Mouse (Mus musculus) spleen, adult 2 months (tissue): ENCODE data around the gene Gpr85.

Experiments
- CTCF ChIP-seq: fragments of 200-500 bp; IDR thresholded peaks from 2 replicates; pipeline ENCODE4 v1.5.1; 2011; ENCODE audit warnings: mild to moderate bottlenecking, inconsistent platforms; ENCODE audit not compliant: insufficient read depth, insufficient read length, insufficient replicate concordance; ENCODE audit errors: extremely low read depth
- POLR2A ChIP-seq: fragments of 200-500 bp; IDR thresholded peaks from 2 replicates; pipeline ENCODE4 v1.6.1; 2011; ENCODE audit warnings: low read depth, low read length, inconsistent platforms

- TF ChIP-seq POLR2A (no peak), CTCF (no peak)
Observed at GRCm38 (mm10) chr6:13871625-13871958, 31.9 kb upstream of the Gpr85 start.
